Mouse (Mus musculus) heart, postnatal 0 days (tissue): ENCODE measurements around the gene Fads2.

Source experiments
- CTCF ChIP-seq: IDR thresholded peaks from 2 replicates; pipeline ENCODE4 v1.5.1; 2016; ENCODE audit warnings: antibody characterized with exemption, control low read depth, low read depth
- EP300 ChIP-seq: IDR thresholded peaks from 2 replicates; pipeline ENCODE4 v1.6.1; 2016; ENCODE audit warnings: antibody characterized with exemption, low read depth

GRCm38 (mm10) chr19:10023304-10023758, 78.2 kb downstream of the Fads2 start:
- TF ChIP-seq CTCF (no peak), EP300 (no peak)
